Mouse (Mus musculus): Measurements from ENCODE around the gene Agrn.
"Not testable (repeated sequence)": the region's sequence is repeated elsewhere in the genome, so short reads cannot be mapped to it uniquely, and the experiment has no call there.

Gene Agrn

DNA sequence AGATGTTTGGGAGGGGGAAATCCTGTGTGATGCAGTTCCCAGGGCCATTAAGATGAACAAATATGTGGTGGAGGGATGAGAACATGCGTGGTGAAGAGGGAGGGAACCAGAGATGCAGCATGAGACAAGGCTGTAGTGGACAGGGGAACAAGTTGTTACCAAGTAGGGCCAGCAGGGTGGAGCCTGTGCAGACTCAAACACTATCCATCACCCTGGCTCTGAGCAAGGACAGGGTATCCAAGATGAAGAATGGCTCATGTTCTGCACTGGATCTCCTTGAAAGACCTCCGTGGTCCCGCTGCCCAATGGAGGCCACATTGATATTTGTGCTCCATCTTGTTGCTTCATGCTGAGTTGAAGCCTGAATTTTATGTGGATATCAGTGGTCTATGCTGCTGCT lies 42.5 kb downstream of the Agrn start:
- DNase-seq (ENCODE audit: low spot score in 2 of 2), result no peak

DNA sequence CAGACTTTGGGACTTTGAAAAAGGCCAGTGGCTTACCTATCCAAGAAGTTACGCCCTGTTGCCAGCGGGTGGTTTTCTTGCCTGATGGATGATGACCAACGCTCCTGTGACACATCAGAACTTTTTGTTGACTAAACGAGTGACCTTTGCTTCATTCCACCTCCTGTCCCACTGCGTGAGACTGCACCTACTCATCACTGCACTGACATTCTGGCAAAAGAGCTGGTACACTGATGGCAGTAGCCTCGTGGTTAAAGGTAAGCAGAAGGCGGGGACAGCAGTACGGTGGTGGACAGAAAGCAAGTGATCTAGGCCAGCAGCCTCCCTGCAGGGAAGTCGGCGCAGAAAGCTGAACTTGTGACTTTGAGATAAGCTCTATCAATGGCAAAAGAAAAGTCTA lies 46.4 kb downstream of the Agrn start:
- DNase-seq (ENCODE audit: low spot score in 2 of 2), result not testable (repeated sequence)

DNA sequence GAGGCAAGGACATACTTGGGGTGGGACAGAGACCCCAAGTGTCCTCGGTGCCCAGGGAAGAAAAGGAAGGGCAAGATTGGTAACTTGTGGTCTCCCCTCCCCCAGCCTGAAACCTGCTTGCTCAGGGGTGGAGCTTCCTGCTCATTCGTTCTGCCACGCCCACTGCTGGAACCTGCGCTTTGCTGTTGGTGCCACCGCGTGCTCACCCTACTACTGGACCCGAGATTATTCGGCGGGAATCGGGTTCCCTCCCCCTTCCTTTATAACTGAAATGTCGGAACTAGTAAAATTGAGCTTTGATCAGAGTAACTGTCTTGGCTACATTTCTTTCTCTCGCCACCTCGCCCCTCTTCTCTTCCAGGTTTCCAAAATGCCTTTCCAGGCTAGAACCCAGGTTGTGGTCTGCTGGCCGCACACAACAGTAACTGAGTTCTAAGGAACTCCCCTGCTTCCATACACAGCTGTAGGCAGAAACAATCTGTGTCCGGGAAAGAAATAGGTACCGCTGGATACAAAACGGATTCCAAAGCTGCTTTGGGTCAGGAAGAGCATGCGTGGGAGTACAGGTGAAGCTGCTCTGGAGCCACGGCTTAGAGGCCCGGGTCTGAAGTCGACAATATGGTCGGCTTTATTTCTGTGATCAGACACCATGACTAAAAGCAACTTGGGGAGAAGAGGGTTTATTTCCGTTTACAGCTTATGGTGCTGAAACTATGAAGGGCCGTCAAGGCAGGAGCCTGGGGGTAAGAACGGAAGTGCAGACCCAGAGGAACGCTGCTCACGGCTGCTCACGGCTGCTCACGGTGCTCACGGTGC lies 60.8 kb downstream of the Agrn start:
- DNase-seq (ENCODE audit: low spot score in 2 of 2), result no peak

- no peak for DNase-seq (ENCODE audit: low spot score in 2 of 2)
These were observed 61.5 kb downstream of the Agrn start for GRCm38 (mm10) chr4:156135801-156136200.

- DNase-seq (ENCODE audit: low spot score in 2 of 2), result no peak
These were observed 62.2 kb downstream of the Agrn start for GRCm38 (mm10) chr4:156135112-156135511.

GRCm38 (mm10) chr4:156133943-156134605 lies 63.2 kb downstream of the Agrn start:
- no peak for DNase-seq (ENCODE audit: low spot score in 2 of 2)

- no peak for DNase-seq (ENCODE audit: low spot score in 2 of 2)
These were observed 64.0 kb downstream of the Agrn start for GRCm38 (mm10) chr4:156133334-156133733.

DNA sequence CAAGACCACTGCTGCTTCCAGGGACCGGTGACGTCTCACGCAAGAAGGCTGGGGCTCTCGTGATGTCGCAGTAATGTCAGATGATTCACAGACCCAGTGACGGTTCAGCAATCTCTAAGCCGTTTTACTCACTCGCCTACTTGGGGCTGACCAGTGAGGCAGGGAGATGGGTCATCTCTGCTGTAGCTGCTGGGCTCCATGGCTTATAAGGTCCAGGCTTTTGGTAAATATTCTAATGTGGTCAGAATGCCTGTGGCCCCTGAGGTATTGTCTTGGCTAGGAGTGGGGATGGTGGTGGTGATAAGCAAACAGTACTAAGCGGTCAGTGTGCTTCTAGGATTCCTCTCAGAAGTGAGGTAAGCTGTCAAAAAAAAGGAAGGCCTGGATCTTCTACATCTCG lies 66.3 kb downstream of the Agrn start:
- DNase-seq (ENCODE audit: low spot score in 2 of 2), result no peak

DNA sequence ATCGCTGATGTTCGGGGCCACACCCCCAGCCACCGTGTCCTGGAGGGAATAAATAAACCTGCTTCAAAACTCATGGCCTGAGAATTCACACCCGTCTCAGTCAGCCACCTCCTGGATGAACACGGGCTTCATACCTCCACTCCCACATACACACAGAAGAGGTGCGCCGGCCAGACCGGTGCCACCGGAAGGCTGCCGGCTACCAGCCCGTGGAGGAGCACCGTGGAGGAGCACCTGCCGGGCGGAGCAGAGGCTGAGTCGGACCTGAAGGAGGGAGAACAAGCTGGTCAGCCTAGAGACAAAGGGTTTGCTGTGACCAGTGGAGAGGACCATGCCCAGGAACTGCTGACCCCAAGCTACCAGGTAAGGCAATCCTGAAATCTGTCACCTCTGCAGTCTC lies 66.9 kb downstream of the Agrn start, which contains the start of gene Rnf223:
Rnf223 (plus strand) TSS at position 78 of the 400 bp plus-strand sequence.
- DNase-seq (ENCODE audit: low spot score in 2 of 2), result no peak

DNA sequence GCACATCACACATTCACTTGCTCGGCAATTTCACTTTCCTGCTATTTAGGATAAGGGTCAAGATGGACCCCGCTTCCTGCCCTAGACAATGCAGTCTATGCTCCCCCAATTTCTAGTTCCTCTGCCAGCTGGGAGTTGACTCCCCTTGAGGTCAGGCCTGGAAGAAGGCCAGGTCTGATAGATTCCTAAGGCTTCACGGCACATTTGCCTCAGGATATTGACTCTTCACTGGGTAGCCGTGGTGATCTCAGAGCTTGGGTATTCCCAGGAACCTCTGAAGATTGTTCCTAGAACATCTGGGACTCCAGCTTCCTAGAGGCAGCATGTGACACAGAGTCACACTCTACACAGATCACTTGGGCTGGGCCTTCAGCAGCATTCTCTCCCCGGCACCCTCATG lies 68.5 kb downstream of the Agrn start:
- DNase-seq (ENCODE audit: low spot score in 2 of 2), result no peak

- DNase-seq (ENCODE audit: low spot score in 2 of 2), result no peak
These were observed 70.4 kb downstream of the Agrn start for GRCm38 (mm10) chr4:156126841-156127240.

GRCm38 (mm10) chr4:156125393-156125792 lies 71.9 kb downstream of the Agrn start:
- no peak for DNase-seq (ENCODE audit: low spot score in 2 of 2)

GRCm38 (mm10) chr4:156124077-156124476 lies 73.2 kb downstream of the Agrn start:
- DNase-seq (ENCODE audit: low spot score in 2 of 2), result no peak
